Mouse (Mus musculus) left cerebral cortex, adult 8-10 months (tissue): ENCODE results near the gene Krtap16-1. TPM values are rescaled to one million over a fixed set of nuclear protein-coding genes. Genes with fewer than 3 reads are reported as not detected.

ENCODE experiments used
- DNase-seq, 2 experiments: peaks; one replicate each; pipeline ENCODE4 v3.0.0; 2022; ENCODE audit warnings: low spot score in 2 of 2
- total RNA-seq, 4 experiments: library from RNA; stranded (reverse); gene quantifications; 2 replicates each; pipeline ENCODE4 v1.2.4; 2022

Gene Krtap16-1
- total RNA-seq = not detected

- no peak for DNase-seq
These were observed at the start of gene Krtap16-1 for GRCm38 (mm10) chr11:99986180-99986647. Gene Krtap16-1 (minus strand): TSS chr11:99986597.

- no peak for DNase-seq
These were observed 43.4 kb upstream of the Krtap16-1 start, which contains the start of gene Krt33b for GRCm38 (mm10) chr11:100029768-100030167. Gene Krt33b (minus strand): TSS chr11:100029868.

GRCm38 (mm10) chr11:100021438-100021837 is 35.0 kb upstream of the Krtap16-1 start:
- peak in 1 of 2 experiments; percentile 18 for DNase-seq

- no peak for DNase-seq
These were observed 33.1 kb upstream of the Krtap16-1 start for GRCm38 (mm10) chr11:100019466-100019865.

GRCm38 (mm10) chr11:100016112-100016511 is 29.7 kb upstream of the Krtap16-1 start, which contains the start of gene Krt33a:
Gene Krt33a (minus strand): TSS chr11:100016212.
- DNase-seq = no peak

GRCm38 (mm10) chr11:100013691-100014171 is 27.3 kb upstream of the Krtap16-1 start:
- DNase-seq = no peak

GRCm38 (mm10) chr11:100010682-100011081 is 24.3 kb upstream of the Krtap16-1 start:
- no peak for DNase-seq

- peak in 1 of 2 experiments; percentile 54 for DNase-seq
These were observed 21.9 kb upstream of the Krtap16-1 start for GRCm38 (mm10) chr11:100008336-100008735.

GRCm38 (mm10) chr11:100006624-100007023 is 20.2 kb upstream of the Krtap16-1 start:
- no peak for DNase-seq

GRCm38 (mm10) chr11:100005905-100006304 is 19.5 kb upstream of the Krtap16-1 start:
- no peak for DNase-seq

- peak in 1 of 2 experiments; percentile 34 for DNase-seq
These were observed 18.4 kb upstream of the Krtap16-1 start for GRCm38 (mm10) chr11:100004846-100005245.

GRCm38 (mm10) chr11:99999091-99999490 is 12.7 kb upstream of the Krtap16-1 start:
- no peak for DNase-seq

GRCm38 (mm10) chr11:99994384-99994661 is 7.9 kb upstream of the Krtap16-1 start:
- DNase-seq = no peak

GRCm38 (mm10) chr11:99993620-99994383 is 7.4 kb upstream of the Krtap16-1 start, which contains the start of gene Krtap17-1:
Gene Krtap17-1 (minus strand): TSS chr11:99993994.
- no peak for DNase-seq

- DNase-seq = no peak
These were observed 4.2 kb upstream of the Krtap16-1 start for GRCm38 (mm10) chr11:99990571-99990970.

- DNase-seq = no peak
These were observed 3.5 kb upstream of the Krtap16-1 start for GRCm38 (mm10) chr11:99989881-99990405.

- no peak for DNase-seq
These were observed 2.1 kb upstream of the Krtap16-1 start for GRCm38 (mm10) chr11:99988530-99988929.

GRCm38 (mm10) chr11:99985291-99986092 is 905 bp downstream of the Krtap16-1 start:
- DNase-seq = peak in 1 of 2 experiments; percentile 77

GRCm38 (mm10) chr11:99983442-99983841 is 3.0 kb downstream of the Krtap16-1 start:
- no peak for DNase-seq

- DNase-seq = no peak
These were observed 3.7 kb downstream of the Krtap16-1 start for GRCm38 (mm10) chr11:99982731-99983130.

GRCm38 (mm10) chr11:99978953-99979352 is 7.4 kb downstream of the Krtap16-1 start, which contains the start of gene Krtap29-1:
Gene Krtap29-1 (minus strand): TSS chr11:99979053.
- DNase-seq = no peak

GRCm38 (mm10) chr11:99965961-99966360 is 20.4 kb downstream of the Krtap16-1 start:
- no peak for DNase-seq
